Mouse (Mus musculus): ENCODE results near the gene Gk5.
"Not testable (repeated sequence)": the region's sequence is repeated elsewhere in the genome, so short reads cannot be mapped to it uniquely, and the experiment has no call there.

Gk5 gene

DNA sequence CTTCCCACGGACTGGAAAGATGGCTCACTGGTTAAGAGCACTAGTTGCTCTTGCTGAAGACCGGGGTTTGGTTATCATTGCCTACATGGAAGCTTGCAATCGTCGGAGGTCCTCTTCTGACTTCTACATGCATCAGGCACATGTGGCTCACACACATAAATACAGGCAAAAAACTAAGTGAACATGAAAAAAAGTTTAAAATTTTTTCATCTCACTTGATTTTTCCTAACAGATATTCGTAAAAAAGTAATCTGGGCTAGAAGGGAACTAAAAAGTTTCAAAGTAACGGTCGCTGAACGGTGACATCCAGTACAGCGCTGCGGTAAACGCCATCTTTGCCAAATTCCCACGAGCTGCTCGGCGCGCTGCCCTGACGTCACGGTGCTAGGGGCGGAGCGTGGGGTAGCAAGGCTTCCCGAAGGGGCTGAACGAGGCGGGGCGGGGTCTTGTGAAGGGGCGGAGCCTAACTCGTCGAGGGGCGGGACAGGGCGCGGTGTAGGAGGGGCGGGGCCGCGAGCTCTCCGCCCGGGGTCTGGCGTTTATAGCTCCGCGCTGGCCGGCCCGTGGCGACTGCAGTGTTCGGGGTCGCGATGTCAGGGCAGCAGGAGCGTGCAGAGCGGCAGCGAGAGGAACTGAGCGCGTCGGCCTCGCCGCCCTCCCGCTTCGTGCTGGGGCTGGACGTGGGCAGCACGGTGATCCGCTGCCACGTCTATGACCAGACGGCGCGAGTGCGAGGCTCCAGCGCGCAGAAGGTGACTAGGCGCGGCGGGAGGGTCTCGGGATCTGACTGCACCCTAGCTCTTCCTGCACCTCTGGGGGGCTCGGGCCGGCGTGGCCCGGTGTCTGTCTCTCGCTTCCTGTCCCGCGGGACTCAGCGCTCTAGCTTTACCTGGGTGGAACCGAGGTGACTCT lies at the start of gene Gk5:
Gene Gk5 (plus strand): TSS at position 502 of the 912 bp plus-strand sequence.
- Histone ChIP-seq H3K4me1 (replicated peaks; ENCODE audit: low read depth, low read length) (peaks cover 47% of the 10 kb centered on the region), H3K27me3 (ENCODE audit: insufficient read depth, low read length) (no peaks in the 10 kb centered on the region), H3K9me3 (ENCODE audit: low read length) (no peaks in the 10 kb centered on the region), H3K4me3 (replicated peaks; ENCODE audit: low read length) (peak within 1 kb of the TSS; percentile 92), H3K36me3 (ENCODE audit: insufficient read depth, low read length) (0 out of 2 replicates have a peak, but pooled peaks cover 2% of the 10 kb centered on the region)
- TF ChIP-seq POU5F1 (IDR thresholded peaks at IDR 0.05; ENCODE audit: borderline replicate concordance, low read length) = no peak
- no peak for TF ChIP-seq NANOG (IDR thresholded peaks at IDR 0.05; ENCODE audit: borderline replicate concordance, low read length)
- no peak for TF ChIP-seq CTCF (conservative IDR thresholded peaks at IDR 0.05; ENCODE audit: low read length)

- Histone ChIP-seq H3K4me1 (replicated peaks; ENCODE audit: low read depth, low read length) (no peaks in the 10 kb centered on the region), H3K36me3 (ENCODE audit: insufficient read depth, low read length) (no peaks in the 10 kb centered on the region), H3K9me3 (ENCODE audit: low read length) (no peaks in the 10 kb centered on the region), H3K27me3 (ENCODE audit: insufficient read depth, low read length) (peaks cover 7% of the 10 kb centered on the region), H3K4me3 (replicated peaks; ENCODE audit: low read length) (no peak overlapping the region)
- TF ChIP-seq NANOG (IDR thresholded peaks at IDR 0.05; ENCODE audit: borderline replicate concordance, low read length) (no peak), CTCF (conservative IDR thresholded peaks at IDR 0.05; ENCODE audit: low read length) (no peak), POU5F1 (IDR thresholded peaks at IDR 0.05; ENCODE audit: borderline replicate concordance, low read length) (no peak)
Measured at GRCm38 (mm10) chr9:96078752-96079315, 40.3 kb upstream of the Gk5 start.

DNA sequence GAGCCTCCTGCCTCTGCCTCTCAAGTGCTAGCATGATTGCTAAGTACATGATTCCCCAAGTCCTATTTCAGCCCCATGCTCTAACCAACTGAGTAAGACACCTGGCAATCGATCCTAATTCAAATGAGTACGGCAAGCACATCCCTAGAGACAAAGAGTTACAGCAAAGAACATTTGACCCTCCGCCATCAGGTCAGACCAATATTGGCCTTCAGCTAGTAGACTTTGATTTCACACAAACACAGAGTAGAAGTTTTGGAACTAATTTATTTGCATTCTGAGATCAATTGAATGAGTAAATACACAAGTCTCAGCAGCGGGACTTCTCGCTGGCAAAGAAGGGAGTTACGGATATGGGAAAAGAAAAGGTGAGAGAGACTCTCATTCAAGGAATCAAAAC lies 33.9 kb upstream of the Gk5 start:
- H3K27me3 ChIP-seq (ENCODE audit: insufficient read depth, low read length) = no peaks in the 10 kb centered on the region
- H3K4me3 ChIP-seq (replicated peaks; ENCODE audit: low read length) = no peak overlapping the region
- H3K4me1 ChIP-seq (replicated peaks; ENCODE audit: low read depth, low read length) = peaks cover 18% of the 10 kb centered on the region
- TF ChIP-seq POU5F1 (IDR thresholded peaks at IDR 0.05; ENCODE audit: borderline replicate concordance, low read length) = no peak
- TF ChIP-seq CTCF (conservative IDR thresholded peaks at IDR 0.05; ENCODE audit: low read length) = no peak
- no peak for TF ChIP-seq NANOG (IDR thresholded peaks at IDR 0.05; ENCODE audit: borderline replicate concordance, low read length)
- H3K36me3 ChIP-seq (ENCODE audit: insufficient read depth, low read length) = no peaks in the 10 kb centered on the region
- peaks cover 16% of the 10 kb centered on the region for H3K9me3 ChIP-seq (ENCODE audit: low read length)

GRCm38 (mm10) chr9:96087671-96088070 lies 31.5 kb upstream of the Gk5 start:
- H3K36me3 ChIP-seq (ENCODE audit: insufficient read depth, low read length) = no peaks in the 10 kb centered on the region
- no peaks in the 10 kb centered on the region for H3K27me3 ChIP-seq (ENCODE audit: insufficient read depth, low read length)
- H3K4me1 ChIP-seq (replicated peaks; ENCODE audit: low read depth, low read length) = peaks cover 18% of the 10 kb centered on the region
- no peak overlapping the region for H3K4me3 ChIP-seq (replicated peaks; ENCODE audit: low read length)
- TF ChIP-seq POU5F1 (IDR thresholded peaks at IDR 0.05; ENCODE audit: borderline replicate concordance, low read length) = no peak
- H3K9me3 ChIP-seq (ENCODE audit: low read length) = peaks cover 39% of the 10 kb centered on the region

- H3K27me3 ChIP-seq (ENCODE audit: insufficient read depth, low read length); H3K4me3 ChIP-seq (replicated peaks; ENCODE audit: low read length); H3K36me3 ChIP-seq (ENCODE audit: insufficient read depth, low read length): not testable (repeated sequence)
- TF ChIP-seq NANOG (IDR thresholded peaks at IDR 0.05; ENCODE audit: borderline replicate concordance, low read length) = 0 out of 2 replicates have a peak, but pooled peaks have one; percentile 15
- Histone ChIP-seq H3K9me3 (ENCODE audit: low read length) (peaks cover 47% of the 10 kb centered on the region), H3K4me1 (replicated peaks; ENCODE audit: low read depth, low read length) (peaks cover 18% of the 10 kb centered on the region)
Measured at GRCm38 (mm10) chr9:96088456-96088855, 30.7 kb upstream of the Gk5 start.

- not testable (repeated sequence) for H3K27me3 ChIP-seq (ENCODE audit: insufficient read depth, low read length); H3K36me3 ChIP-seq (ENCODE audit: insufficient read depth, low read length); H3K4me3 ChIP-seq (replicated peaks; ENCODE audit: low read length)
- peaks cover 89% of the 10 kb centered on the region for H3K9me3 ChIP-seq (ENCODE audit: low read length)
- H3K4me1 ChIP-seq (replicated peaks; ENCODE audit: low read depth, low read length) = peaks cover 11% of the 10 kb centered on the region
Measured at GRCm38 (mm10) chr9:96092637-96093036, 26.5 kb upstream of the Gk5 start.

- Histone ChIP-seq H3K36me3 (ENCODE audit: insufficient read depth, low read length) (no peaks in the 10 kb centered on the region), H3K4me1 (replicated peaks; ENCODE audit: low read depth, low read length) (peaks cover 5% of the 10 kb centered on the region; the same call in 1 of the 2 replicates), H3K4me3 (replicated peaks; ENCODE audit: low read length) (no peak overlapping the region), H3K9me3 (ENCODE audit: low read length) (peaks cover 94% of the 10 kb centered on the region), H3K27me3 (ENCODE audit: insufficient read depth, low read length) (no peaks in the 10 kb centered on the region)
- TF ChIP-seq NANOG (IDR thresholded peaks at IDR 0.05; ENCODE audit: borderline replicate concordance, low read length) = no peak
- TF ChIP-seq CTCF (conservative IDR thresholded peaks at IDR 0.05; ENCODE audit: low read length) = no peak
- TF ChIP-seq POU5F1 (IDR thresholded peaks at IDR 0.05; ENCODE audit: borderline replicate concordance, low read length) = no peak
Measured at GRCm38 (mm10) chr9:96093221-96093620, 25.9 kb upstream of the Gk5 start.

- no peaks in the 10 kb centered on the region for H3K36me3 ChIP-seq (ENCODE audit: insufficient read depth, low read length)
- no peaks in the 10 kb centered on the region for H3K4me1 ChIP-seq (replicated peaks; ENCODE audit: low read depth, low read length)
- peaks cover 97% of the 10 kb centered on the region for H3K9me3 ChIP-seq (ENCODE audit: low read length)
- H3K27me3 ChIP-seq (ENCODE audit: insufficient read depth, low read length) = no peaks in the 10 kb centered on the region
- no peak overlapping the region for H3K4me3 ChIP-seq (replicated peaks; ENCODE audit: low read length)
- TF ChIP-seq NANOG (IDR thresholded peaks at IDR 0.05; ENCODE audit: borderline replicate concordance, low read length) (no peak), POU5F1 (IDR thresholded peaks at IDR 0.05; ENCODE audit: borderline replicate concordance, low read length) (no peak), CTCF (conservative IDR thresholded peaks at IDR 0.05; ENCODE audit: low read length) (no peak)
Measured at GRCm38 (mm10) chr9:96094341-96094740, 24.8 kb upstream of the Gk5 start.

GRCm38 (mm10) chr9:96095192-96095591 lies 24.0 kb upstream of the Gk5 start:
- Histone ChIP-seq H3K9me3 (ENCODE audit: low read length) (peaks cover 97% of the 10 kb centered on the region), H3K4me3 (replicated peaks; ENCODE audit: low read length) (no peak overlapping the region), H3K36me3 (ENCODE audit: insufficient read depth, low read length) (no peaks in the 10 kb centered on the region), H3K27me3 (ENCODE audit: insufficient read depth, low read length) (no peaks in the 10 kb centered on the region), H3K4me1 (replicated peaks; ENCODE audit: low read depth, low read length) (no peaks in the 10 kb centered on the region)
- TF ChIP-seq NANOG (IDR thresholded peaks at IDR 0.05; ENCODE audit: borderline replicate concordance, low read length) (no peak), CTCF (conservative IDR thresholded peaks at IDR 0.05; ENCODE audit: low read length) (no peak), POU5F1 (IDR thresholded peaks at IDR 0.05; ENCODE audit: borderline replicate concordance, low read length) (no peak)

All from E14TG2a.4 (cell line).